Mouse (Mus musculus) liver, embryonic 18 days (tissue): ENCODE data around the gene Fam174b. TPM values are rescaled to one million over a fixed set of nuclear protein-coding genes. Genes with fewer than 3 reads are reported as not detected.

Experiments used
- polyA plus RNA-seq: library from polyadenylated mRNA; depleted of rRNA; stranded (reverse); fragments of >200 nt; gene quantifications from 2 replicates; pipeline ENCODE4 v1.2.3, GENCODE M21; 2012; rRNA removed

The Fam174b gene
- 2.0 and 2.2 TPM in 2 replicates for polyA plus RNA-seq

DNA sequence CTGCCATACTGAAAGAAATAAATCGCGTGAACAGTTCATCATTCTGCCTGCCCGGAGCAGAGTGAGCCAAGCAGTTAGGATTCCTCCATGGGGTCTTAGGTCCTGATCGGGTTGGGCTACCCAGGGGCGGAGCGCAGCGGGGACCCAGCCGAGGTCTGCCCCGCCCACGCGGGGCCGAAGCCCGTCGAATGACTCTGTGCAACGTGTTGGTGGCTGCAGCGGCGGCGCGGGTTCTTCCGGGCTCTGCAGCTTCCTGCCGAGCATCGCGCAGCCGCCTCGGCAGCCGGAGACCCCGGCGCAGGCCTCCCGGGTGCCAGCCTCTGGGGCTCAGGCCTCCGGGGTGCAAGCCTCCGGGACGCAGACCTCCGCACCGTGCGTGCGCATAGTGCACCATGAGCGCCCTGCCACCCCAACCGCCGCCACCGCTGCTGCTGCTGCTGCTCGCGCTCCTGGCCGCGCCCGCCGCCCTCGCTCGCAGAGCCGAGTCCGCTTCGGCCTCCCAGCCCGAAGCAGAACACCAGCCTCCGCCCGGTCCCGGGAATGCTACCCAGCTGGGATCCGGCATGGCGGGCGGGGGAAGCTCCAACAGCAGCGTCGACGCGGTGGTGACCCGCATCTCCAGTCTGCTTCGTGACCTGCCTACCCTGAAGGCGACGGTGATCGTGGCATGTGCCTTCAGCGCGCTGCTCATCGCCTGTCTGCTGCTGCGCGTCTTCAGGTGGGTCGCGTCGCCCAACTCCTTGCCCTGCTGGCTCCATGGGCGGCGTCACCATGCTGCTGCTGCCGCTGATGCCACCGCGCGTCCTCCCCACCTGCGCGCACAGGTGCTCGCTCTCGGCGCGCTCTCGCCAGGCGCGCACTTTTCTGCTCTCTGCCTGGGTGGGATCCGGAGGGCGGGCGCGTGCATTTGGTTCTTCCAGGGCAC is at the start of gene Fam174b:
Gene Fam174b (plus strand): TSS at position 192 of the 925 bp plus-strand sequence.

Other genes starting within 250 kb of the Fam174b start
- gene Chd2, start 198.5 kb upstream of the Fam174b start, polyA plus RNA-seq: 14.1 and 18.5 TPM in 2 replicates